Mouse (Mus musculus): Measurements from ENCODE around the gene Shank1. TPM values are rescaled to one million over a fixed set of nuclear protein-coding genes. Genes with fewer than 3 reads are reported as not detected.
"Not testable (repeated sequence)": the region's sequence is repeated elsewhere in the genome, so short reads cannot be mapped to it uniquely, and the experiment has no call there.

The Shank1 gene
- polyA plus RNA-seq, 1 experiment from 2014 or later = 0.86 TPM

- no peaks in the 10 kb centered on the region for H3K9me3 ChIP-seq (replicated peaks)
- H3K27me3 ChIP-seq (replicated peaks) = peaks cover 45% of the 10 kb centered on the region
- no peak for ATAC-seq (ENCODE audit: insufficient number of reproducible peaks, low FRiP score)
- H3K4me2 ChIP-seq = no peak overlapping the region
- H3K27ac ChIP-seq (ENCODE audit: poor library complexity, severe bottlenecking) = no peak overlapping the region
- H3K36me3 ChIP-seq = no peaks in the 10 kb centered on the region
- H3K9ac ChIP-seq = no peak overlapping the region
- no peak overlapping the region for H3K4me3 ChIP-seq
- 71% methylated on average over 9 of the region's 10 CpGs for WGBS
- no peaks in the 10 kb centered on the region for H3K4me1 ChIP-seq (replicated peaks)
These were observed 33.4 kb upstream of the Shank1 start for GRCm38 (mm10) chr7:44276461-44277249.

DNA sequence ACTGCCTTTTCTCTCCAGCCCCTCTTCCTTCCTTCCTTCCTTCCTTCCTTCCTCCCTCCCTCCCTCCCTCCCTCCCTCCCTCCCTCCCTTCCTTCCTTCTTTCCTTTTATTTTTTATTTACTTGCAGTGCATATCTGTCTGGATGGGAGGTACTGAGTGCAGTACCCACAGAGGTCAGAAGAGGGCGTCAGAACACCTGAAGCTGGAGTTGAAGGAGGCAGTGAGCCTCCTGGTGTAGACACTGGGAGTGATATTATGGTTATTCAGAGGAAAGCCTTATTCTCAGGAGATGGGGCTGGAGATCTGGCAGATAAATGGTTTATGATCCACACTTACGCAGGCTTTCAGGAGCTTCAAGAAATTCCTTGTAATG, 32.8 kb upstream of the Shank1 start:
- ATAC-seq (ENCODE audit: insufficient number of reproducible peaks, low FRiP score) = no peak
- no peak overlapping the region for H3K4me2 ChIP-seq
- 44% methylated on average over 2 of the region's 2 CpGs for WGBS
- no peaks in the 10 kb centered on the region for H3K36me3 ChIP-seq
- no peaks in the 10 kb centered on the region for H3K9me3 ChIP-seq (replicated peaks)
- no peak overlapping the region for H3K4me3 ChIP-seq
- no peak overlapping the region for H3K9ac ChIP-seq
- peaks cover 39% of the 10 kb centered on the region for H3K27me3 ChIP-seq (replicated peaks)
- no peaks in the 10 kb centered on the region for H3K4me1 ChIP-seq (replicated peaks)
- H3K27ac ChIP-seq (ENCODE audit: poor library complexity, severe bottlenecking) = no peak overlapping the region

DNA sequence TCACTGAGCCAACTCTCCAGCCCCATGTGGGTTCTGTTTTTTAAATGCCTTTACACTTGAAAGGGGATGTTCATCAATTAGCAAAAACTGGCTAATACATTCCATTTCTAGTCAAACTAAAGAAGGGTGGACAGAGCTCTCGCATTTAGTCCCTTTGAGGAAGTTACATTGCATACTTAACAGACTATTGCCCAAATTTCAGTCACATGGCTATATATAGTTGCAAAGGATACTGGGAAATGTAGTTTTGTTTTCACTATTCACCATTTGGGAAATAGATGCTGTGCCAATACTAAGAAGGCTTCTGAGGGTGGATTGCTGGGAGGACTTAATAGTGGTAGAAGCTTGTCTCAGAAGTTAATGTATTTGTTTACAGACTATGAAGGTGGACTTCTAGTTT, 29.1 kb upstream of the Shank1 start:
- Histone ChIP-seq H3K4me2 (no peak overlapping the region), H3K27ac (ENCODE audit: poor library complexity, severe bottlenecking) (no peak overlapping the region), H3K36me3 (no peaks in the 10 kb centered on the region), H3K4me3 (no peak overlapping the region), H3K4me1 (replicated peaks) (no peaks in the 10 kb centered on the region), H3K9me3 (replicated peaks) (no peaks in the 10 kb centered on the region), H3K27me3 (replicated peaks) (peaks cover 3% of the 10 kb centered on the region), H3K9ac (no peak overlapping the region)
- 62% methylated on average over 1 of the region's 1 CpGs for WGBS
- ATAC-seq (ENCODE audit: insufficient number of reproducible peaks, low FRiP score) = no peak

- Histone ChIP-seq H3K36me3 (no peaks in the 10 kb centered on the region), H3K4me2 (no peak overlapping the region), H3K27me3 (replicated peaks) (no peaks in the 10 kb centered on the region; the same call in none of the 2 replicates), H3K4me3 (no peak overlapping the region), H3K4me1 (replicated peaks) (no peaks in the 10 kb centered on the region), H3K27ac (ENCODE audit: poor library complexity, severe bottlenecking) (no peak overlapping the region), H3K9me3 (replicated peaks) (0 out of 2 replicates have a peak, but pooled peaks cover 2% of the 10 kb centered on the region), H3K9ac (no peak overlapping the region)
- WGBS = 71% methylated on average over 7 of the region's 7 CpGs
- no peak for ATAC-seq (ENCODE audit: insufficient number of reproducible peaks, low FRiP score)
These were observed 28.5 kb upstream of the Shank1 start for GRCm38 (mm10) chr7:44281586-44281985.

DNA sequence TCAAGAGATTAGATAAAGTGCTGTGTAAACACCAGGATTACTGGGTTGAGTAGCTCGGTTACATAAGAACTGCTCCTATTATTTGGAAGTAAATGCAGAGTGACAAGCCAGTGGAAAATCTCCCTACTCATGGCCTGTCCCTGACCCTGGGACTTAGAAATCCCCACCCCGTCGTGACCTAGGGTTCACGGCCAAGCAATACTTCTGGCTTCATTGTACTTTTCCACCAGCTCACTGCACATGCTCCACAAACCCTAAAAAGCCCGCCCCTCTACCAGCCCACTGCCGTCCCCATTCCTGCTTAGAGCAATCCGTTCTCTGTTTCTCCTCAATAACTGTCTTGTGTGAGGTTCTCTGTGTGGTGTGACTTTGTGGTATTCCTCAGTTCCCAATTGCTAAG, 22.3 kb upstream of the Shank1 start:
- WGBS = 58% methylated on average over 7 of the region's 7 CpGs
- Histone ChIP-seq H3K4me3 (no peak overlapping the region), H3K9ac (no peak overlapping the region), H3K27me3 (replicated peaks) (no peaks in the 10 kb centered on the region; the same call in none of the 2 replicates), H3K9me3 (replicated peaks) (peaks cover 19% of the 10 kb centered on the region; the same call in 1 of the 2 replicates), H3K4me1 (replicated peaks) (no peaks in the 10 kb centered on the region), H3K36me3 (no peaks in the 10 kb centered on the region), H3K4me2 (no peak overlapping the region), H3K27ac (ENCODE audit: poor library complexity, severe bottlenecking) (no peak overlapping the region)
- ATAC-seq (ENCODE audit: insufficient number of reproducible peaks, low FRiP score) = no peak

GRCm38 (mm10) chr7:44290986-44291385, 19.1 kb upstream of the Shank1 start:
- no peaks in the 10 kb centered on the region for H3K36me3 ChIP-seq
- no peaks in the 10 kb centered on the region; the same call in 1 of the 2 replicates for H3K27me3 ChIP-seq (replicated peaks)
- no peak overlapping the region for H3K27ac ChIP-seq (ENCODE audit: poor library complexity, severe bottlenecking)
- no peak overlapping the region for H3K4me3 ChIP-seq
- no peak for ATAC-seq (ENCODE audit: insufficient number of reproducible peaks, low FRiP score)
- WGBS = 72% methylated on average over 4 of the region's 4 CpGs
- no peak overlapping the region for H3K9ac ChIP-seq
- H3K4me2 ChIP-seq = no peak overlapping the region
- peaks cover 19% of the 10 kb centered on the region; the same call in 1 of the 2 replicates for H3K9me3 ChIP-seq (replicated peaks)
- no peaks in the 10 kb centered on the region for H3K4me1 ChIP-seq (replicated peaks)

GRCm38 (mm10) chr7:44291418-44291817, 18.6 kb upstream of the Shank1 start:
- 62% methylated on average over 4 of the region's 4 CpGs for WGBS
- no peak for ATAC-seq (ENCODE audit: insufficient number of reproducible peaks, low FRiP score)
- Histone ChIP-seq H3K9me3 (replicated peaks) (peaks cover 18% of the 10 kb centered on the region; the same call in 1 of the 2 replicates), H3K27ac (ENCODE audit: poor library complexity, severe bottlenecking) (no peak overlapping the region), H3K4me3 (no peak overlapping the region), H3K36me3 (no peaks in the 10 kb centered on the region), H3K4me2 (no peak overlapping the region), H3K9ac (no peak overlapping the region), H3K27me3 (replicated peaks) (no peaks in the 10 kb centered on the region; the same call in 1 of the 2 replicates), H3K4me1 (replicated peaks) (no peaks in the 10 kb centered on the region)

DNA sequence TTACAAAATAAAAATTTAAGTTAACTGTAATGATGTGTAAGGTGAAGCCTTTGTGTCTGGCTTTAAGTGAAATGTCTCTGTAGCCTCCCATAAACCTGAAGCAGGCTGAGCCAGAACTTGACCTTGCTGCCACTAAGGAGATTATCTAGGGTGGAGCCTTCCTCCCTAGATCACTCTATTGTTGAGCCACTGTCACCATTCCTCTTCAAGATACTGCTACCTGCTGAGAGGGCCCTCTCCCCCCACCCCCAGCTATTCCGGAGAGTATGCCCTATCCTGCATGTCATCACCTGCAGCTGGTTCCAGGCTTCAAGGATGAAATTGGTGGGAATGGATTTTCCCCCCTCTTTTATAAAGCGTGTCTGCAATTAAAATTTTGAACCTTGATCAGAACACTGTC, 12.6 kb upstream of the Shank1 start:
- not testable (repeated sequence) for ATAC-seq (ENCODE audit: insufficient number of reproducible peaks, low FRiP score); H3K9me3 ChIP-seq (replicated peaks); H3K4me2 ChIP-seq; H3K9ac ChIP-seq; H3K4me3 ChIP-seq; H3K36me3 ChIP-seq; H3K4me1 ChIP-seq (replicated peaks); H3K27ac ChIP-seq (ENCODE audit: poor library complexity, severe bottlenecking)
- H3K27me3 ChIP-seq (replicated peaks) = peaks cover 11% of the 10 kb centered on the region
- WGBS = 61% methylated on average over 2 of the region's 2 CpGs

DNA sequence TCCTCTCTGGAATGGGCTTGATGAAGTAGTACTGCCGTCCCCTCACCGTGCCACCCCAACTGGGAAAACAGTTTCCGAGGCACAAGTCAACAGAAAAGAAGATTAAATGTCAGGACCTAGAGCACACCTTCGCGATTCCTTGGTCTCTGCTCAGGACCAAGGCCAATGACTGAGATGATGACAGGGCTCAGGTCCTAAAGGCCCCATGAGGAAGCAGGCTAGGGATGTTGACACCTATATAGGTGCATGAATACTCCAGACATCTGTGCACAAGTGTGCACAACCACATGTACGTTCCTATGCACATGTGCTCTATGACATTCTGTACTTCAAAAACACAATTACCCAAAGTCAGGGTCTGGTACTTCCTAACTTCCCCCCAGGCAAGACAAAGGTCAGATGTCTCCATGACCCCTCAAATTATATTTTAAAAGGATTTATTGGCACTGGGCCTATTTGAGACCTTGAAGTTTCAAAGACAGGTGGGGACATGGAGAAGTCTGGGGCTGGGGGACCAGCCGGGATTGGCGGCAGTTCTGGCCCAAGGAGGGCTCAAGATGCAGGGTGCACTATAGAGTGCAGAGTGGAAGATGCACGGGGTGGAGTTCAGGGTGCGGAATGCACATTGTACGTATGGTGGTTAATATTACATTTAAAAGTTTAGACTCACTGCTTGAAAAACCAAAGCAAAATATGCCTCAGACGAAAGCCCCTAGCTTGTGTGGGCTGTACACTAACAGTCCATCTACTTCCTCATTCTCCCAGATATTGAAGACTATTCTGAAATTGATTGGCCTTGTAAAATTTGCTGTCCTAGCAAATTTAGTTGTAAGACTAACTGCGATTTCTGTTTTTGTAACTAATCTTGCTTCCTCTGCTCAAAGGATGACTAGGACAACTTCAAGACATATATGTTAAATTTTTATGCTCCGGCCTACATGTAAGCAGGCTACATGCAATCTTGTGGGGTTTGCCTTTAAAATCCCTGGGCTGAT, 6.4 kb upstream of the Shank1 start:
- no peak overlapping the region for H3K27ac ChIP-seq (ENCODE audit: poor library complexity, severe bottlenecking)
- H3K27me3 ChIP-seq (replicated peaks) = peaks cover 35% of the 10 kb centered on the region
- H3K9me3 ChIP-seq (replicated peaks) = no peaks in the 10 kb centered on the region
- WGBS = 84% methylated on average over 14 of the region's 14 CpGs
- peaks cover 6% of the 10 kb centered on the region; the same call in 1 of the 2 replicates for H3K4me1 ChIP-seq (replicated peaks)
- ATAC-seq (ENCODE audit: insufficient number of reproducible peaks, low FRiP score) = no peak
- no peaks in the 10 kb centered on the region for H3K36me3 ChIP-seq
- peak overlapping the region; percentile 59 for H3K4me3 ChIP-seq
- H3K4me2 ChIP-seq = peak overlapping the region; percentile 86
- peak overlapping the region; percentile 78 for H3K9ac ChIP-seq

DNA sequence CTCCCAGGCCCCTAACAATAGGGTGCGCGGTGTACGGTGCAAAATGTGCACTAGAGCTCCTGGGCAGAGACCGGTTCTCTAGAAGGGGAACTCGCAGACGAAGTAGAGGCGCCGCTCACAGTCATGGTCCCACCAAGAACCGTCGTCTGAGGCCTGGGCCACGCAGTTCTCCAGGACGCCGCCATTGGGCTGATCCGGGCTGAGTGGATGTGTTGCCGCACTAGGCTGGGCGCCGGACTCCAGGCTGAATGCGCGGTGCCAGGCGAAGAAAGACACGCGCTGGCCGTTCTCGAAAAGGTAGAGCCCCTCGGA, 5.6 kb upstream of the Shank1 start:
- peak; percentile 16 for ATAC-seq (ENCODE audit: insufficient number of reproducible peaks, low FRiP score)
- H3K4me3 ChIP-seq = peak overlapping the region; percentile 59
- no peaks in the 10 kb centered on the region for H3K9me3 ChIP-seq (replicated peaks)

More for the DNA sequence above, 5.6 kb upstream of the Shank1 start:
- H3K4me1 ChIP-seq (replicated peaks) = peaks cover 6% of the 10 kb centered on the region; the same call in 1 of the 2 replicates
- peaks cover 42% of the 10 kb centered on the region for H3K27me3 ChIP-seq (replicated peaks)
- under 1% methylated on average over 25 of the region's 25 CpGs for WGBS
- peak overlapping the region; percentile 86 for H3K4me2 ChIP-seq
- no peaks in the 10 kb centered on the region for H3K36me3 ChIP-seq
- H3K27ac ChIP-seq (ENCODE audit: poor library complexity, severe bottlenecking) = peak overlapping the region; percentile 77
- H3K9ac ChIP-seq = peak overlapping the region; percentile 78
